Mouse (Mus musculus) forebrain, embryonic 15.5 days (tissue): ENCODE measurements around the gene Tamm41. TPM values are rescaled to one million over a fixed set of nuclear protein-coding genes. Genes with fewer than 3 reads are reported as not detected.
A peak's percentile ranks its signal among the peaks of the same experiment; 100 is the strongest.

ENCODE experiments used
- ATAC-seq: fragments of 200-750 bp; cut with Nextera tagmentation; replicated peaks from 2 replicates; pipeline ENCODE4 v1.8.0; 2017; ENCODE audit warnings: mild to moderate bottlenecking, moderate TSS enrichment, moderate library complexity
- H3K27ac ChIP-seq: fragments of 300-500 bp; sonication (generic); replicated peaks from 2 replicates; pipeline ENCODE4 v1.5.1; 2015; ENCODE audit warnings: mild to moderate bottlenecking, inconsistent platforms
- H3K27me3 ChIP-seq: fragments of 300-500 bp; sonication (generic); 2 replicates; pipeline ENCODE4 v1.6.1; 2015; ENCODE audit warnings: inconsistent platforms
- H3K36me3 ChIP-seq: fragments of 300-500 bp; sonication (generic); 2 replicates; pipeline ENCODE4 v1.6.1; 2015; ENCODE audit warnings: mild to moderate bottlenecking, inconsistent platforms
- H3K4me1 ChIP-seq: fragments of 300-500 bp; sonication (generic); 2 replicates; pipeline ENCODE4 v1.6.1; 2015; ENCODE audit warnings: inconsistent platforms
- H3K4me2 ChIP-seq: fragments of 300-500 bp; sonication (generic); replicated peaks from 2 replicates; pipeline ENCODE4 v1.6.1; 2015; ENCODE audit warnings: mild to moderate bottlenecking, inconsistent platforms
- H3K4me3 ChIP-seq: fragments of 300-500 bp; sonication (generic); 2 replicates; pipeline ENCODE4 v1.5.1; 2015; ENCODE audit warnings: mild to moderate bottlenecking, inconsistent platforms
- H3K9ac ChIP-seq: fragments of 300-500 bp; sonication (generic); replicated peaks from 2 replicates; pipeline ENCODE4 v1.6.1; 2015; ENCODE audit warnings: mild to moderate bottlenecking, inconsistent platforms
- H3K9me3 ChIP-seq: fragments of 300-500 bp; sonication (generic); 2 replicates; pipeline ENCODE4 v1.6.1; 2016; ENCODE audit warnings: inconsistent platforms
- WGBS: fragments of 180-500 bp; shearing (Covaris S2); methylation state at CpG from one replicate; pipeline ENCODE4 v1.1.7; 2015; ENCODE audit warnings: mixed read lengths; 5-methylcytosine and 5-hydroxymethylcytosine counted together
- polyA plus RNA-seq: library from polyadenylated mRNA; unstranded; fragments of >200 nt; fragmentation: Nextera tagmentation; extraction: Ambion mirVana; gene quantifications from 2 replicates; pipeline ENCODE4 v1.2.1, GENCODE M21; 2015

Tamm41 gene
- 61.2 and 68.0 TPM in 2 replicates for polyA plus RNA-seq

GRCm38 (mm10) chr6:115037103-115038094, at the start of gene Tamm41:
TSS of gene Tamm41 (minus strand) at chr6:115037876.
- WGBS = 1% methylated on average over 55 of the region's 57 CpGs
- Histone ChIP-seq H3K9me3 (no peaks in the 10 kb centered on the region), H3K4me1 (peaks cover 19% of the 10 kb centered on the region), H3K27ac (no peak within 1 kb of the TSS; the same call in 1 of the 2 replicates), H3K27me3 (no peaks in the 10 kb centered on the region), H3K4me3 (peak within 1 kb of the TSS; percentile 98), H3K4me2 (peak within 1 kb of the TSS; percentile 71), H3K36me3 (peaks cover 19% of the 10 kb centered on the region), H3K9ac (peak within 1 kb of the TSS; percentile 87)
- peak; percentile 96 for ATAC-seq

GRCm38 (mm10) chr6:115085274-115085841, 47.7 kb upstream of the Tamm41 start:
- Histone ChIP-seq H3K9ac (no peak overlapping the region), H3K9me3 (no peaks in the 10 kb centered on the region), H3K27ac (no peak overlapping the region), H3K4me3 (no peak overlapping the region), H3K4me2 (no peak overlapping the region), H3K4me1 (0 out of 2 replicates have a peak, but pooled peaks cover 4% of the 10 kb centered on the region), H3K36me3 (no peaks in the 10 kb centered on the region), H3K27me3 (no peaks in the 10 kb centered on the region)
- 45% methylated on average over 9 of the region's 9 CpGs for WGBS
- ATAC-seq = no peak

DNA sequence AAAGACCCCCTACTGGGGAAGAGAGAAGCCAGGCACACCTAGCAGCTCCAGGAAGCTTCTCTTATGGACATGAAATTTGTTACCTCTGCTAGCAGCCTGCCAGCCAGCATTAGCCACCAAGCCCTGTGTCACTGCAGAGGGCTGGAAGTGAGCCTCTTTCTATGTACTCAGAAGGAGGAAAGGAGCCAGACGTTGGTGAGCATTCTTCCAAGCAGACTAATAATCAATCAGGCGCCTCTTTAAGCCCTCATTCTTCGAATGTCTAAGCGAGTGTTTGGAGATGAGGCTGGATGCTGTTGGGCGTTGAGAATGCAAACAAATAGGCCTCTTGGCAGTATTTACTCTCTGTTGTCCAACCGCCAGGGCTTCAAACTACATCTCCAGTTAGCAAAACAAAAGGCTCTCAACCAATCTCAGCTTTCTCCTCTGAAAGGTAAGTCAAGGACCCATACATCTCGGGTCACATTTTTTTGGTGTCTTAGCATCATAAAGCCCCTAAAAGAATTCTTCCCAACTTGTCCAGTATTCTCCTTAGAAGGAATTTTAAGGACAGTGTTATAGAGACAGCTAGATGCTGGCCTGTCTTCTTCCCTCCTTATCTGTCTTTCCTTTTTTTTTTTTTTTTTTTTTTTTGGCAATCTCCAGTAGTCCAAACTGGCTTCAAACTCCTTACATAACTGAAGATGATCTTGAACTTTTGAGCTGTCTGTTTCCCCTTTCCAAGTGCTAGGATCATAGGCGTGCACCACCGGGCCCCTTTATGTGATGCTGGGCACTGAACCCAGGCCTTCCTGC, 39.3 kb upstream of the Tamm41 start:
- WGBS = 39% methylated on average over 9 of the region's 9 CpGs
- Histone ChIP-seq H3K9me3 (no peaks in the 10 kb centered on the region), H3K4me3 (no peak overlapping the region), H3K27ac (no peak overlapping the region), H3K4me1 (no peaks in the 10 kb centered on the region; the same call in 1 of the 2 replicates), H3K4me2 (no peak overlapping the region), H3K36me3 (no peaks in the 10 kb centered on the region), H3K27me3 (no peaks in the 10 kb centered on the region), H3K9ac (no peak overlapping the region)
- no peak for ATAC-seq

DNA sequence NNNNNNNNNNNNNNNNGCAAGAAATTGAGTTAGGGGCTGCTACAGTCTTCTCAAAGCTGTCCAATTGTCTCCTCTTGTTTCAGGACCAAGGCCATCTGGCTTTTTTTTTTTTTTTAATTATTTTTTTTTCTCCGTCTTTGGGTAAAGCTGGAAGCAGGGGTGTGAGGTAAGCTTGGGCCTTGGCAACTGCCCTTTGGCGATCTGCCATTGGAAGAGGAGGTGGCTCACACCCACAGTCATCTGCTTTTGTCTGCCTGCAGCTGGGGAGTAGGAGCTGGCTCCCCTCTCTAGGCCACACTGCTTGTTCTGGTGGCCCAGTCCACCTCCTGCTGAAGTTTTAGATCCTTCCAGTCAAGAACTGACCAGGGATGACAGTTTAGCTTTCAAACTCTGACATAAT, 34.3 kb upstream of the Tamm41 start:
- WGBS = 56% methylated on average over 2 of the region's 2 CpGs

DNA sequence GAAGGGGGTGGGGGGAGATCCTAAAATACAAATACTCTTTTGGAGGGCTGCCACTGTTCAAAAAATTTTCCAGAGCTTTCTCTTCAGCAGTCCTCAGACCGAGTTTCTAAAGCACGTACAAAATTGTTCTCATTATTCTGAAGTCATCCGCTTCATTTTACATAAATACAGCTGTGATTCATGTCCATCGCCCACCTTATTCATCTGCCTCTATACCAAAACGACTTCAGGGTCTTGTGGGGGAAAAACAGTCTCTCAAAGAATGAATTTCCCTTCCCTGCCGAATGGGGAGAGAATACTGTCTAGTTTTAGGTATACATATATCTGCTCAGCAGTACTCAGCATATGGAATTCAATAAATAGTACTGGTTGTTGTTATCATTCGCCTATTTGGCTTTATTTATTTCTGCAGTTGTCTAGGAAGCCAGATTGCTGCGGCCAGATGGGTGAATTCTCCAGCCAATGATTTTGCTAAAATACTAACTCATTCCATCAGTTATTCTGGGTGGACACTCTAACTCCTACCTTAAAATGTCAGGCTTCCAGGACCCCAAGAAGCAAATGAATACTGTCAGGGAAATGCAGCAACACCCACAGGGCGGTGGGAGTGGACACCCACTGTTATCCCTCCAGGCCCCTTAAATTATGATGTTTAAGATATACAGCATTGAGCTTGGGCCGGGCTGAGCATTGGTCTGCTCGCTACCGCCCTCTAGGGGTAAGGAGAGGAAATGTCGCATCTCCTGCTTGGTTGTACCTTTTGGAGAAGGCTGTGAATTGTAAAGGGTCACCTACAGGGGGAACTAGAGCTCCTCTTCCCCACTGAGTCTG, 27.9 kb upstream of the Tamm41 start:
- no peaks in the 10 kb centered on the region for H3K4me1 ChIP-seq
- no peak overlapping the region for H3K9ac ChIP-seq
- 33% methylated on average over 13 of the region's 13 CpGs for WGBS
- ATAC-seq = no peak
- H3K4me2 ChIP-seq = no peak overlapping the region
- H3K4me3 ChIP-seq = no peak overlapping the region
- H3K27me3 ChIP-seq = no peaks in the 10 kb centered on the region
- H3K36me3 ChIP-seq = no peaks in the 10 kb centered on the region
- H3K27ac ChIP-seq = 0 out of 2 replicates have a peak overlapping the region, but pooled peaks have one; percentile 4
- H3K9me3 ChIP-seq = no peaks in the 10 kb centered on the region

More for the DNA sequence above, 34.3 kb upstream of the Tamm41 start:
- no peaks in the 10 kb centered on the region for H3K36me3 ChIP-seq
- ATAC-seq = no peak
- H3K4me3 ChIP-seq = no peak overlapping the region
- no peak overlapping the region for H3K4me2 ChIP-seq
- H3K9me3 ChIP-seq = no peaks in the 10 kb centered on the region
- H3K9ac ChIP-seq = no peak overlapping the region
- no peak overlapping the region for H3K27ac ChIP-seq
- no peaks in the 10 kb centered on the region for H3K27me3 ChIP-seq
- H3K4me1 ChIP-seq = no peaks in the 10 kb centered on the region; the same call in 1 of the 2 replicates

DNA sequence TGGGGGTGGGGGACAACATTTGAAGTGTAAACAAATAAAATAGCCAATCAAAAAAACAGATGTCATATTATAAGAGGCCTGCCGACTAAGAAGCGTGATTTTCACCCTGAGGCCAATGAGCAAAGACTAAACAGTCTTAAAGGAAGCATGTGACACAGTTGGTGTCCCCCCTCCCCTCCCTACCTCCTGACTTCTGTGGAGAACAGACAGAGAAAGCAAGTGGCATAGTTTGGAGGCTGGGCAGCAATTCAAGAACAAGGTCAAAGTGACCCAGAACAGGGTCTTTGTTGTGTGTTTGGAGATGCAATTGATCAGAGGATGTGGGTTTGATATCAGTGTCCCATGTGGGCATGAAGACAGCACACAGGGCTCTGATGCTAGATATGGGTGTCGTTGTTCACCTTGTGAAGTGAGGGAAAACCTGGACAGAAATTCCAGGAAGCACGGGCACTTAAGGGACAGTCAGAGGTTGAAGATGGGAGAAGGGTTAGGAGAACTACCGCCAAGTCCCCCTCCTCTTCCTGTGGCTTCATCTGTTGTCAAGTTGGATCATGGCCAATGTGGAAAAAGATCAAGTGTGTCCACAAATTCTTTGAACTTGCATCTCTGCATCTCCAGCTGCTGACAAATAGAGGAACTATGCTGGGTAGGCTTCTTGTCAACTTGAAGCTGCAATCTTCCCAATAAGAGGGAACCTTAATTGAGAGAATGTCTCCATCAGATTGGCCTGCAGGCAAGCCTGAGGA, 25.1 kb upstream of the Tamm41 start:
- Histone ChIP-seq H3K27ac (no peak overlapping the region), H3K4me1 (no peaks in the 10 kb centered on the region), H3K4me2 (no peak overlapping the region), H3K36me3 (no peaks in the 10 kb centered on the region), H3K27me3 (no peaks in the 10 kb centered on the region), H3K4me3 (no peak overlapping the region), H3K9ac (no peak overlapping the region), H3K9me3 (no peaks in the 10 kb centered on the region)
- ATAC-seq = no peak
- WGBS = 84% methylated on average over 5 of the region's 5 CpGs

DNA sequence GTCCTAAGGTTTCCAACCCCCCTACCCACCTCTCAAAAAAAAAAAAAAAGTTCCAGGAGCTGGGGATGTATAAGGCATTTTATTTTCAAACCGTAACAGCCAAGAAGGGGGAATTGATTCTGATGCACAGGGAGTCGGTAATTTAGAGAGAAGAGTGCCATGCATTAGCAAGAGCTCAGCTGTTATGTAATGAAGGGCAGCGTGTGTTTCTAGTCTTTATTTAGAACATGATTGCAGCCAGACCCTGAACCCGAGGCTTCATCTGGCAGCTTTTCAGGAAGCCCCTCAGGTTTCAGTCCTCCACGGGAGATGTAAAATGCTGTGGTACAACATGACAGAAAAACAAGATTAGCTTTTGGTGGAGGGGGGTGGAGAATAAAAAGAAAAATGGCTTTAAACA, 21.6 kb upstream of the Tamm41 start:
- H3K9ac ChIP-seq = no peak overlapping the region
- H3K4me2 ChIP-seq = no peak overlapping the region
- WGBS = 34% methylated on average over 5 of the region's 5 CpGs
- H3K4me3 ChIP-seq = no peak overlapping the region
- no peaks in the 10 kb centered on the region for H3K36me3 ChIP-seq
- no peaks in the 10 kb centered on the region for H3K9me3 ChIP-seq
- H3K27me3 ChIP-seq = no peaks in the 10 kb centered on the region
- H3K27ac ChIP-seq = 0 out of 2 replicates have a peak overlapping the region, but pooled peaks have one; percentile 15
- peaks cover 4% of the 10 kb centered on the region; the same call in 1 of the 2 replicates for H3K4me1 ChIP-seq
- no peak for ATAC-seq

DNA sequence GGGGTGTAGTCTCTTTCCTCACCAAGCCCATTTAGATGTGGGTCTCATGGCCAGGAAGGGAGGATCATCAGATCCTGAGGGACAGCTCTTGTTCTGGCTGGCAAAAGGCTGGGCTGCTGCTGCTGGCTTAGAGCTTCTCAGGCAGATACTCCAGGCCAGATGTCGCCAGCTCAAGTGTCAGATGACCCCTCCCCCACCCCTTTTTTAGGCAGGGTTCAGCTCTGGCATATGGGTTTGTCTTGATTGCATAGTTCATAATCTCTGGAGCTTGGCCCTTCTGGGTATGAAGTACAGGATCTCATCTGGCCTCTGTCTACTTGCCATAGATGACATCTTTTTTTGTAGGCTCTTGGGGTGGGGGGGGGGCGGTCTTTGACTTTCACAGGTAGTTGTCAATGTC, 19.0 kb upstream of the Tamm41 start:
- Histone ChIP-seq H3K27me3 (no peaks in the 10 kb centered on the region), H3K9ac (no peak overlapping the region), H3K4me2 (no peak overlapping the region), H3K9me3 (no peaks in the 10 kb centered on the region), H3K4me3 (no peak overlapping the region), H3K27ac (no peak overlapping the region), H3K36me3 (no peaks in the 10 kb centered on the region), H3K4me1 (peaks cover 4% of the 10 kb centered on the region; the same call in 1 of the 2 replicates)
- WGBS = 46% methylated on average over 2 of the region's 2 CpGs
- no peak for ATAC-seq

DNA sequence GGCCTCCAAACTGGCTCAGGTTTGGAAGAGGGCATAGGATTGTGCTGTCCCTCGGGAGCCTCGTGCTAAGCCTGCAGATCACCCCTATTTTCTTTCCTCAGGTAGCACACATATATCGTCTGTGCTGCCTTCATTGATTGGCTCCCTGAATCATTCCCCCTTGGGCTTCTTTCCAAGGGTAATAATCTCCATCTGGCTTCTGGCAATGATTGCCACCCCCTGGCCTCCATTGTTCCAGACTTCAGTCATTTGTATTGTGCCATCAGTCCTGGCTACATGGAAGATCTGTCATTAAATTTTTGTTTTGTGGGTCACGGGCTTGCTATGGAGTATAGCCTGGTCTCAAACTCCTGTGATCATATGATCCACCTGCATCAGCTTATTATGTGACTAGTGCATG, 17.8 kb upstream of the Tamm41 start:
- Histone ChIP-seq H3K27ac (no peak overlapping the region), H3K4me3 (no peak overlapping the region), H3K27me3 (no peaks in the 10 kb centered on the region), H3K4me2 (no peak overlapping the region), H3K9me3 (no peaks in the 10 kb centered on the region), H3K36me3 (no peaks in the 10 kb centered on the region), H3K4me1 (peaks cover 4% of the 10 kb centered on the region; the same call in 1 of the 2 replicates), H3K9ac (no peak overlapping the region)
- WGBS = 61% methylated on average over 4 of the region's 4 CpGs
- ATAC-seq = no peak

- Histone ChIP-seq H3K27me3 (no peaks in the 10 kb centered on the region), H3K36me3 (no peaks in the 10 kb centered on the region), H3K4me3 (no peak overlapping the region), H3K4me2 (no peak overlapping the region), H3K27ac (no peak overlapping the region), H3K9me3 (no peaks in the 10 kb centered on the region), H3K4me1 (peaks cover 6% of the 10 kb centered on the region; the same call in 1 of the 2 replicates), H3K9ac (no peak overlapping the region)
- 75% methylated on average over 6 of the region's 6 CpGs for WGBS
- ATAC-seq = no peak
Measured at GRCm38 (mm10) chr6:115051586-115052197, 14.0 kb upstream of the Tamm41 start.
